In the genomic region with DNA sequence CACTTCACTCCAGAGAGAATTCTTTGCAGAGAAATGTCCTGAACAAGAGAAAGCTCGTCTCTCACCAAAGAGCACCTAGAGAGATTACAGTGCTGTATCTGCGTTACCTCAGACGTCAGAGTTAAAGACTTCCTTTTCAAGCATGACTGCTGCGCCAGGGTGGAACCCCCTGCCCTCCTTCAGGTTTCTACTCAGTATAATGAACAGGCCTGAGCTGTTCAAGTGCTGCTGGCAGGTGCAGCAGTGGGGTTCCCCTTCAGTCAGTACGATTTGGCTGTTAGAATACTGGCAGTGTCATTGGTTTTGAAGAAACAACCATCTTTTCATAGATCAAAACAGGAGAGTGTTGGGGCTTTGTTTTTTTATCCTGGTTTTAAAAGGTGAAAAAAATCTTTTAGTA, we compare ENCODE assay signal across 21 mouse cellular contexts.
A peak's percentile ranks its signal among the peaks of the same experiment; 100 is the strongest.
DNase-seq lines count a peak whose midpoint lies in the region; TF ChIP-seq lines count a peak whose summit lies in the region.
"Had no signal": no experiment of that assay in that cellular context is flagged by ENCODE, and none has a peak within 500 bp of the region (broad histone marks: within the 10 kb centered on the region; RNA-seq: fewer than 3 reads in every experiment).

No protein-coding gene starts in this region.

- H3K27ac ChIP-seq in thymus, adult 2 months (ENCODE audit: control insufficient read depth, insufficient read depth, low read length): peak overlapping the region; percentile 42; the same call in 1 of the 2 replicates
- H3K27ac ChIP-seq: embryonic facial prominence, embryonic 12.5 days; embryonic facial prominence, embryonic 15.5 days; gastrocnemius, adult 2 months; heart, embryonic 13.5 days; hindbrain, embryonic 14.5 days; hindbrain, postnatal 0 days had no signal

- no peak for DNase-seq in thymus, adult 2 months
- DNase-seq in thymus, adult 18-20 months: no peak
- DNase-seq in thymus, postnatal 25 days: peak; percentile 19
- no peak for DNase-seq in thymus, postnatal 10 days (ENCODE audit: low spot score in 2 of 2)
- DNase-seq in splenic B cell, adult 2 months (ENCODE audit: low read depth, low spot score): peak; percentile 20
- DNase-seq in retina, embryonic 14.5 days (ENCODE audit: low spot score): no peak
- DNase-seq: adrenal gland, postnatal 10 days; adrenal gland, postnatal 36 days; cerebellum, adult 9-10 months; forebrain, postnatal 0 days; gastrocnemius, adult 2 months; gastrocnemius, postnatal 14 days; heart, adult 18-20 months; heart, postnatal 14 days; heart, postnatal 4 days had no signal

- H3K36me3 ChIP-seq in thymus, adult 2 months (ENCODE audit: control insufficient read depth, insufficient read depth, low read length): no peaks in the 10 kb centered on the region
- H3K36me3 ChIP-seq in splenic B cell, adult 2 months (ENCODE audit: control insufficient read depth, insufficient read depth, low read length, poor library complexity, severe bottlenecking): no peaks in the 10 kb centered on the region

- peaks cover 11% of the 10 kb centered on the region for H3K4me1 ChIP-seq in thymus, adult 2 months (replicated peaks; ENCODE audit: control insufficient read depth, insufficient read depth, low read length)
- H3K4me1 ChIP-seq: embryonic facial prominence, embryonic 12.5 days; embryonic facial prominence, embryonic 15.5 days; heart, embryonic 13.5 days had no signal

- WGBS in thymus, adult 2 months: 65% methylated on average over 5 of the region's 5 CpGs

- H3K4me3 ChIP-seq in thymus, adult 2 months (ENCODE audit: control insufficient read depth, insufficient read depth, low read length): no peak overlapping the region
- H3K4me3 ChIP-seq: embryonic facial prominence, embryonic 12.5 days; embryonic facial prominence, embryonic 15.5 days; gastrocnemius, adult 2 months; heart, embryonic 13.5 days had no signal

- no peaks in the 10 kb centered on the region for H3K27me3 ChIP-seq in thymus, adult 2 months (ENCODE audit: control insufficient read depth, insufficient read depth, low read length)
- no peaks in the 10 kb centered on the region for H3K27me3 ChIP-seq in splenic B cell, adult 2 months (ENCODE audit: control insufficient read depth, insufficient read depth, low read length, poor library complexity, severe bottlenecking)
- H3K27me3 ChIP-seq: embryonic facial prominence, embryonic 12.5 days; embryonic facial prominence, embryonic 15.5 days; heart, embryonic 13.5 days; Patski had no signal

- TF ChIP-seq POLR2A in thymus, adult 2 months (IDR thresholded peaks at IDR 0.05; ENCODE audit: control insufficient read depth, extremely low read depth, insufficient read depth, low read length, poor library complexity): no peak

- no peak for TF ChIP-seq CTCF in thymus, adult 2 months (IDR thresholded peaks at IDR 0.05; ENCODE audit: borderline replicate concordance, control insufficient read depth, extremely low read depth, insufficient read depth, low read length, poor library complexity)

Comparison
In these comparisons a context has a peak if more than half of its experiments do, and no peak if none do; other contexts are left out.
1. DNase-seq: peak in thymus, postnatal 25 days (single experiment) and splenic B cell, adult 2 months (single experiment); none in thymus, adult 2 months (single experiment), thymus, adult 18-20 months (0 of 2), thymus, postnatal 10 days (0 of 2) and retina, embryonic 14.5 days (single experiment).